Mouse (Mus musculus): ENCODE measurements at regions not wholly inside any gene's neighbourhood (a gene's known extent, or its start where the extent isn't known, plus 50 kb on each side); places are given as distances from the start of the nearest gene placed in this dataset.

GRCm38 (mm10) chr12:52644059-52644458, 55.1 kb upstream of the Akap6 start:
- H3K36me3 ChIP-seq (replicated peaks; ENCODE audit: low read length), result no peaks in the 10 kb centered on the region
- H3K4me1 ChIP-seq, result no peaks in the 10 kb centered on the region
- no peaks in the 10 kb centered on the region for H3K9me3 ChIP-seq
- no peak overlapping the region for H3K4me3 ChIP-seq (replicated peaks)
- H3K27me3 ChIP-seq (replicated peaks), result no peaks in the 10 kb centered on the region
- TF ChIP-seq GATA1 (IDR thresholded peaks at IDR 0.05; ENCODE audit: borderline replicate concordance, low read length) (no peak), FLI1 (IDR thresholded peaks at IDR 0.05; ENCODE audit: low read length) (no peak)
